Mouse (Mus musculus): ENCODE data around the gene Cerk. TPM values are rescaled to one million over a fixed set of nuclear protein-coding genes. Genes with fewer than 3 reads are reported as not detected.
A peak's percentile ranks its signal among the peaks of the same experiment; 100 is the strongest.
"Not testable (repeated sequence)": the region's sequence is repeated elsewhere in the genome, so short reads cannot be mapped to it uniquely, and the experiment has no call there.

The Cerk gene
- polyA plus RNA-seq, 1 experiment: 61.7 TPM

DNA sequence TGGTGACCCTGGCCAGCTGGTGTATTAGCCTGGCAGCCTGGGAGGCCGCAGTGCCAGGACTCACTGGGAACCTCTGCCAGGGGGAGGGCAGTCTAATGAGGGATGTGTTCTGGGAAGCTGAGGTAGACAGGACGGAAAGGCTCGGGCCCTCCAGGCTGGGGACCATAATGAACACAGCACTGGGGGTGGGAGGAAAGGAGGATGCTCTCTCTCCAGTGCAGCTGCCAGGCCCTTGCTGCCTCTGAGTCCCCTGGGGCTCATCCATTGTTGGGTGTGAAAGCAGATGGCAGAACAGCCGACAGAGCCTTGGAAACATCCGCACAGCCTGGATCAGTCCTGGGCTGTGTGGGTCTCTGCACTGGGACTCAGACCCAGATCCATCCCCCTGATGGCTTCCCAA, 2.2 kb upstream of the Cerk start:
- peaks cover 29% of the 10 kb centered on the region for H3K4me1 ChIP-seq (ENCODE audit: control insufficient read depth, insufficient read depth, low read length)
- H3K27ac ChIP-seq (ENCODE audit: control insufficient read depth, insufficient read depth, low read depth, low read length): peak overlapping the region; percentile 2

DNA sequence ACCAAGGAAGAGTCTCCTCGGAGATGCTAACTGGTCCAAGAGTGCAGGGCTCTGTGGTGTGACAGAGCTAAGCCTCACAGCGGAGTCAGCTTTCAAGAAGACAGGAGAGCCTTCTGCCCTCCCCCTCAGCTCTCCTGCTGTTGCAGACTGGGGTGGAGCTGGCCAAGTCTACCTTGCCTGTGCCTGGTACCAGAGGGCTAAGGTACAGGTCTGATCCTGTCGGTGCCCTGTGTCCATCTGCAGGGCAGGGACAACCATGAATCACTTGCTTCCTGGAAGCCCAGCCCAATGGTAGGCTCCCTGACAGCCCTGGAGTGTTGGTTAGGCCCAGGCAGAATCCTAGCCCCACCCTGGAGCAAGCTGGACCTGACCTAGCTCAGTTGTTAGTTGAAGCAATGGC, 745 bp upstream of the Cerk start:
- Histone ChIP-seq H3K4me3 (ENCODE audit: control insufficient read depth, low read depth, low read length) (peak overlapping the region; percentile 88; the same call in 1 of the 2 replicates), H3K4me1 (ENCODE audit: control insufficient read depth, insufficient read depth, low read length) (peaks cover 29% of the 10 kb centered on the region), H3K27me3 (ENCODE audit: control insufficient read depth, insufficient read depth, low read length) (no peaks in the 10 kb centered on the region), H3K36me3 (ENCODE audit: control insufficient read depth, insufficient read depth, low read length) (no peaks in the 10 kb centered on the region), H3K27ac (ENCODE audit: control insufficient read depth, insufficient read depth, low read depth, low read length) (peak overlapping the region; percentile 81)
- TF ChIP-seq CTCF (IDR thresholded peaks at IDR 0.05; ENCODE audit: control insufficient read depth, insufficient read depth, insufficient replicate concordance, low read depth, low read length) (no peak), POLR2A (IDR thresholded peaks at IDR 0.05; ENCODE audit: control insufficient read depth, low read depth, low read length) (no peak)

More for the DNA sequence above, 2.2 kb upstream of the Cerk start:
- Histone ChIP-seq H3K4me3 (ENCODE audit: control insufficient read depth, low read depth, low read length) (no peak overlapping the region), H3K36me3 (ENCODE audit: control insufficient read depth, insufficient read depth, low read length) (no peaks in the 10 kb centered on the region), H3K27me3 (ENCODE audit: control insufficient read depth, insufficient read depth, low read length) (no peaks in the 10 kb centered on the region)
- no peak for TF ChIP-seq CTCF (IDR thresholded peaks at IDR 0.05; ENCODE audit: control insufficient read depth, insufficient read depth, insufficient replicate concordance, low read depth, low read length)
- no peak; the same call in 1 of the 2 replicates for TF ChIP-seq POLR2A (IDR thresholded peaks at IDR 0.05; ENCODE audit: control insufficient read depth, low read depth, low read length)

DNA sequence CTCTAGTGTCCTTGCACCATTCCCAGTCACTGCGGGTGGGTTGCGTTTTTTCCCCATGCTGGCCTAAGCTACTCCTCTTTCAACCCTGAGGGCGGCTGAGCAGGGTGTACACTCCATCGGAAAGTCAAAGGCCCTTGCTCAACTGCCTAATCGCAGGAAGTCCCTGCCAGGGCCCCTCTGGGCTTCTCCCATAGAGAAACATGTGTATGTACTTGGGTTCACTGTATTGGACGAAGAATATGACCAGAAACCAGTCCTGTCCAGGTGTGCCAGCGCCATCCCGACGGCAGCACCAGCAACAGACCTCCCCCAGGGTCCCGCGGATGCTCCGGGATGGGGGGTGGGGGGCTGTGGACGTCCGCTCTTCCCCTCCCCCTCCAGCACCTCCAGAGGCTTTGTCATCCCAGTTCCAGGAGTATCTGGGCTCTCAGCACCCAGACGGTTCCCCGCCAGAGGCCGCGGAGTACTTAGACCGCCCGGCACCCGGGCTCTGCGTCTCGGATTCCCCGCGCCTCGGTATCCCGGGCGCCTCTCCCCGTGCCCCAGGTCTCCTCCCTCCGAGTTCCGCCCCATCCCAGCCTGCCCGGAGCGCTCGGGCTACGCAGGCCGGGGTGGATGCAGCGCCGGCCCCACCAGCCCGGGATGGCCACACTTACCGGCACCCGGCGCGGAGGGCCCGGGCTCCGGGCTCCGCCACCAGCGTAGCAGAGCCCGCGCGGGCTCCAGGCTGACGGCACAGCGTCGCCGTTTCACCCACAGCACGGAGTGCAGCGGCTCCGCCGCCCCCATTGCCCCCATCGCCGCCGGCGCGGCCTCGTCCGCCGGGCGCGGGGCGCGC, 871 bp downstream of the Cerk start:
- peak overlapping the region; percentile 88 for H3K4me3 ChIP-seq (ENCODE audit: control insufficient read depth, low read depth, low read length)
- TF ChIP-seq CTCF (IDR thresholded peaks at IDR 0.05; ENCODE audit: control insufficient read depth, insufficient read depth, insufficient replicate concordance, low read depth, low read length) (no peak), POLR2A (IDR thresholded peaks at IDR 0.05; ENCODE audit: control insufficient read depth, low read depth, low read length) (no peak)
- H3K27ac ChIP-seq (ENCODE audit: control insufficient read depth, insufficient read depth, low read depth, low read length): peak overlapping the region; percentile 81
- H3K36me3 ChIP-seq (ENCODE audit: control insufficient read depth, insufficient read depth, low read length): no peaks in the 10 kb centered on the region
- peaks cover 25% of the 10 kb centered on the region for H3K4me1 ChIP-seq (ENCODE audit: control insufficient read depth, insufficient read depth, low read length)
- no peaks in the 10 kb centered on the region for H3K27me3 ChIP-seq (ENCODE audit: control insufficient read depth, insufficient read depth, low read length)

DNA sequence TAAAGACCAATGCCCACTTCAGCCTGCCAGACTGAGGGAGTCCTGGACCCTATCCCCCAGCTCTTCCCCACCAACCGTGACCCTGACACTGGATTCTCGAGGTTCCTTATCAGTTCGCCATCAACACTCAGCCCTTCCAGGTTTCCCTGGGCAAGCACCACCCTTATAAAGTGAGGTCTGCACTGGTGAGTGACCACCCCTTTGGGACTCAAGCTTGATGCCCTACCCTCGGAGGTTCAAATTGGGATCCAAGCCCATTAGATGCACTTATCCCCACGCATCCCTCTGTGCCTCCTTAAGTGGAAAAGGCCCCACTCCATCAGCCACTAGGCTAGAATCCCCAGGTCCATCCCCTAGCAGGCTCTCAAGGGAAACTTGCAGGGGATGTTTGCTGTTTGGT, 1.9 kb downstream of the Cerk start:
- TF ChIP-seq CTCF (IDR thresholded peaks at IDR 0.05; ENCODE audit: control insufficient read depth, insufficient read depth, insufficient replicate concordance, low read depth, low read length) (no peak), POLR2A (IDR thresholded peaks at IDR 0.05; ENCODE audit: control insufficient read depth, low read depth, low read length) (no peak)
- peak overlapping the region; percentile 23; the same call in 1 of the 2 replicates for H3K27ac ChIP-seq (ENCODE audit: control insufficient read depth, insufficient read depth, low read depth, low read length)
- peak overlapping the region; percentile 88 for H3K4me3 ChIP-seq (ENCODE audit: control insufficient read depth, low read depth, low read length)
- no peaks in the 10 kb centered on the region for H3K36me3 ChIP-seq (ENCODE audit: control insufficient read depth, insufficient read depth, low read length)
- H3K27me3 ChIP-seq (ENCODE audit: control insufficient read depth, insufficient read depth, low read length): no peaks in the 10 kb centered on the region
- H3K4me1 ChIP-seq (ENCODE audit: control insufficient read depth, insufficient read depth, low read length): peaks cover 23% of the 10 kb centered on the region

DNA sequence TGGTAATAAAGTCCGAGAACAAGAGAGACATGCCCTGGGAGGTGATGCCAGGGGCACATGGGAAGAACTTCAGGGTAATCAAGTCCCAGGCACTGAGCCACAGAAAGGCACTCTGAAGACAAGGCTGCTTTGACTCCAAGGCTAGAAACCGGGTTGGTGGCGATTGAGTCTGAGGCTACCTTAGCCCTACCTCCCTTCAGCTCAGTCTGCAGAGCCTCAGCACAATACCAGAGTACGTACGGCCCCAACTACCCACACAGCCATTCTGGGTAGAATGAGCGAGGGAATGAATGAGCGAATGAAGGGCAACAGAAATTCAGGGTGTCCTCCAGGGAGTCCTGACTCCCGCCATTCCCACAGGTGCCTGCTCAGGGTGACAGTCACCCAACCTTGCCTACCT, 2.5 kb downstream of the Cerk start:
- Histone ChIP-seq H3K27me3 (ENCODE audit: control insufficient read depth, insufficient read depth, low read length) (no peaks in the 10 kb centered on the region), H3K4me1 (ENCODE audit: control insufficient read depth, insufficient read depth, low read length) (peaks cover 18% of the 10 kb centered on the region), H3K4me3 (ENCODE audit: control insufficient read depth, low read depth, low read length) (peak overlapping the region; percentile 16), H3K27ac (ENCODE audit: control insufficient read depth, insufficient read depth, low read depth, low read length) (peak overlapping the region; percentile 48), H3K36me3 (ENCODE audit: control insufficient read depth, insufficient read depth, low read length) (no peaks in the 10 kb centered on the region)
- TF ChIP-seq POLR2A (IDR thresholded peaks at IDR 0.05; ENCODE audit: control insufficient read depth, low read depth, low read length) (no peak), CTCF (IDR thresholded peaks at IDR 0.05; ENCODE audit: control insufficient read depth, insufficient read depth, insufficient replicate concordance, low read depth, low read length) (no peak)

DNA sequence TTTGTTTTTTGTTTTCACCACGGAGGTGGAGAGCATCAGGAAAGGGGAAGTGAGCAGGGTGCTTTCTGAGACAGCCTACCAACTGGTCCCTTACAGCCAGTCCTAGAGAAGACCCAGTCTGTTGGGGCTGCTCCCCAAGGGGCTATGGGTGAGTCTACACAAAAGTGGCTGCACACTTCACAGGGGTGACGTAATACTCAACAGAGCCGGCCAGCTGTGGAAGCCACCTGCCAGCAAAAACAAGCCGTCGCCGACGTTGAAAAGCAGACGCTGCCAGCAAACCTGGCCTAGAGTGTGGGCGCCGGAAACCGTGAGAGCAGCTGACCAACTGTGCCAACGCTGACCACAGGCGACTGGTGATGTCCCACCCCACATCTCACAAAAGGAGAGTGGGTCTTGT, 3.3 kb downstream of the Cerk start:
- Histone ChIP-seq H3K4me3 (ENCODE audit: control insufficient read depth, low read depth, low read length) (no peak overlapping the region), H3K4me1 (ENCODE audit: control insufficient read depth, insufficient read depth, low read length) (peaks cover 19% of the 10 kb centered on the region), H3K36me3 (ENCODE audit: control insufficient read depth, insufficient read depth, low read length) (no peaks in the 10 kb centered on the region), H3K27ac (ENCODE audit: control insufficient read depth, insufficient read depth, low read depth, low read length) (peak overlapping the region; percentile 40; the same call in 1 of the 2 replicates), H3K27me3 (ENCODE audit: control insufficient read depth, insufficient read depth, low read length) (no peaks in the 10 kb centered on the region)
- TF ChIP-seq POLR2A (IDR thresholded peaks at IDR 0.05; ENCODE audit: control insufficient read depth, low read depth, low read length) (no peak), CTCF (IDR thresholded peaks at IDR 0.05; ENCODE audit: control insufficient read depth, insufficient read depth, insufficient replicate concordance, low read depth, low read length) (no peak)

DNA sequence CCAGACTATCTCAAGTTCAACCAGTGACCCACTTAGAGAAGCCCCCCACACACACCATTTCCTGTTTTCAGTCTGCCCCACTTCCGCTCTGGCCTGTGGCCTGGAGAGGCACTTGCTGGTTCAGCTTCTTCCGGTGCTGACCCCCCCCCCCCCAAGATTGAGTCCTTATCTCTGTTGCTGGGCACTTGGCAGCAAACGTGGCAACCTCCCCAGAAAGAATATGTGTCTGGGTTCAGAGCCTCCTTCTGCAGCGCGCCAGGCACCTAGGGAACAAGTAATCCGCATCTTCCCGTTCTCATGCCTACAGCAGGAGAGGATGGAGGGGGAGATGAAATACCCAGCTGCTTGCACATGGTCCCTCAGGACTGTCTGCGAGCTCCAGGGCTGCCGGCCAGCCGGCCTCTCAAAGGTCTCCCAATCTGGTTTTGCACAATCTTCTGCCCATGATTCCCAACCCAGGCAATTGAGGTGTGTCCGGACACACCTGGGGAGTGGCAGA, 4.0 kb downstream of the Cerk start:
- peaks cover 21% of the 10 kb centered on the region for H3K4me1 ChIP-seq (ENCODE audit: control insufficient read depth, insufficient read depth, low read length)
- TF ChIP-seq POLR2A (IDR thresholded peaks at IDR 0.05; ENCODE audit: control insufficient read depth, low read depth, low read length) (no peak), CTCF (IDR thresholded peaks at IDR 0.05; ENCODE audit: control insufficient read depth, insufficient read depth, insufficient replicate concordance, low read depth, low read length) (no peak)
- H3K4me3 ChIP-seq (ENCODE audit: control insufficient read depth, low read depth, low read length): no peak overlapping the region
- no peaks in the 10 kb centered on the region for H3K27me3 ChIP-seq (ENCODE audit: control insufficient read depth, insufficient read depth, low read length)
- H3K27ac ChIP-seq (ENCODE audit: control insufficient read depth, insufficient read depth, low read depth, low read length): no peak overlapping the region
- no peaks in the 10 kb centered on the region for H3K36me3 ChIP-seq (ENCODE audit: control insufficient read depth, insufficient read depth, low read length)

DNA sequence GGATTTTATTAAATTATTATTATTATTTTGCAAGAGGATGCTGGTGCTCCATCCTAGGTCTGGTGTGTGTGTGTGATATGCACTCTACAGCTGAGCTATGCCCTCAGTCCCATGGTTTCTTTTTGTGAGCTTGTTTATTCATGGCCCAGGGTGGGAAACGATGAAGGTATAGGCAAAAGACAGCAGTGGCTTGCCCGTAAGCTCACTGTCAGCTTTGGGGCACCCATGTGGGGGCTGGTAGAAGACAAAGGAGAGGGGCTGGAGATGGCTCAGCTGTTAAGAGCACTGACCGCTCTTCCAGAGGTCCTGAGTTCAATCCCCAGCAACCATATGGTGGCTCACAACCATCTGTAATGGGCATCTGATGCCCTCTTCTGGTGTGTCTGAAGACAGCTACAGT, 4.6 kb downstream of the Cerk start:
- H3K4me3 ChIP-seq (ENCODE audit: control insufficient read depth, low read depth, low read length); H3K27ac ChIP-seq (ENCODE audit: control insufficient read depth, insufficient read depth, low read depth, low read length): not testable (repeated sequence)
- peaks cover 22% of the 10 kb centered on the region for H3K4me1 ChIP-seq (ENCODE audit: control insufficient read depth, insufficient read depth, low read length)

More for the DNA sequence above, 4.6 kb downstream of the Cerk start:
- H3K36me3 ChIP-seq (ENCODE audit: control insufficient read depth, insufficient read depth, low read length); H3K27me3 ChIP-seq (ENCODE audit: control insufficient read depth, insufficient read depth, low read length): not testable (repeated sequence)
